Mouse (Mus musculus) CH12.LX (cell line): Measurements from ENCODE around the gene Cdh23. TPM values are rescaled to one million over a fixed set of nuclear protein-coding genes. Genes with fewer than 3 reads are reported as not detected.

Source experiments
- DNase-seq: peaks from one replicate; pipeline ENCODE4 v3.0.0-alpha.2; 2013; ENCODE audit errors: extremely low read depth
- H3K27ac ChIP-seq: 2 replicates; pipeline ENCODE4 v1.5.1; 2012; ENCODE audit warnings: low read depth, mild to moderate bottlenecking, control low read depth, moderate library complexity; ENCODE audit not compliant: insufficient read depth
- H3K27me3 ChIP-seq: replicated peaks from 2 replicates; pipeline ENCODE3; 2012; ENCODE audit warnings: inconsistent platforms
- H3K36me3 ChIP-seq, 2 experiments: replicated peaks in 1 of 2; 2 replicates each; pipeline versions ENCODE3 to v1.6.1; 2012; ENCODE audit warnings: inconsistent platforms in 1 of 2, low read length in 1 of 2, mild to moderate bottlenecking in 1 of 2, mixed read lengths in 1 of 2, moderate library complexity in 1 of 2; ENCODE audit not compliant: control insufficient read depth in 1 of 2, insufficient read depth in 1 of 2
- H3K4me1 ChIP-seq, 2 experiments: 2 replicates each; pipeline ENCODE4 v1.6.1; 2012; ENCODE audit warnings: inconsistent platforms in 1 of 2, moderate library complexity in 1 of 2; ENCODE audit not compliant: insufficient read depth in 2 of 2, control insufficient read depth in 1 of 2
- H3K4me2 ChIP-seq: 2 replicates; pipeline ENCODE4 v1.6.1; 2012; ENCODE audit warnings: low read depth, mild to moderate bottlenecking, control low read depth; ENCODE audit not compliant: poor library complexity, insufficient read depth, severe bottlenecking
- H3K4me3 ChIP-seq, 3 experiments: fragments of 150-350 bp in 1 of 3; sonication (generic) in 1 of 3; replicated peaks in 1 of 3; 2 replicates each; pipeline versions ENCODE3 to v1.5.1; 2011 to 2012; ENCODE audit warnings: low read depth in 2 of 3, low read length in 2 of 3, mild to moderate bottlenecking in 2 of 3, moderate library complexity in 2 of 3, control low read depth in 1 of 3, improper control_type of control experiment in 1 of 3, inconsistent platforms in 1 of 3, mixed read lengths in 1 of 3; ENCODE audit not compliant: poor library complexity in 1 of 3
- H3K79me2 ChIP-seq: replicated peaks from 2 replicates; pipeline ENCODE4 v1.6.1; 2012; ENCODE audit warnings: mild to moderate bottlenecking, moderate library complexity; ENCODE audit not compliant: control insufficient read depth, poor library complexity, insufficient read depth, severe bottlenecking; ENCODE audit errors: extremely low read depth
- H3K9ac ChIP-seq: 2 replicates; pipeline ENCODE4 v1.6.1; 2012; ENCODE audit warnings: low read depth, mild to moderate bottlenecking, control low read depth, moderate library complexity; ENCODE audit not compliant: insufficient read depth
- H3K9me3 ChIP-seq: replicated peaks from 2 replicates; pipeline ENCODE3; 2012; ENCODE audit warnings: low read length, inconsistent platforms, mixed read lengths
- E2F4 ChIP-seq: IDR thresholded peaks from 2 replicates; pipeline ENCODE4 v1.6.1; 2011; ENCODE audit warnings: low read depth, low read length, improper control_type of control experiment; ENCODE audit not compliant: insufficient replicate concordance
- GABPA ChIP-seq: IDR thresholded peaks from 2 replicates; pipeline ENCODE4 v1.6.1; 2012; ENCODE audit warnings: low read depth, low read length, improper control_type of control experiment, inconsistent platforms; ENCODE audit not compliant: insufficient replicate concordance
- IRF4 ChIP-seq: IDR thresholded peaks from 2 replicates; pipeline ENCODE4 v1.6.1; 2014; ENCODE audit warnings: low read depth, mild to moderate bottlenecking, inconsistent platforms, low read length, improper control_type of control experiment
- JUN ChIP-seq: IDR thresholded peaks from 2 replicates; pipeline ENCODE4 v1.6.1; 2011; ENCODE audit warnings: low read depth, mild to moderate bottlenecking, low read length, improper control_type of control experiment, moderate library complexity; ENCODE audit not compliant: insufficient read depth
- JUND ChIP-seq: conservative IDR thresholded peaks from 2 replicates; pipeline ENCODE4 v1.6.1; 2011; ENCODE audit warnings: low read depth, low read length, improper control_type of control experiment
- KAT2A ChIP-seq: IDR thresholded peaks from 2 replicates; pipeline ENCODE4 v1.6.1; 2012; ENCODE audit warnings: low read length, improper control_type of control experiment, inconsistent platforms; ENCODE audit not compliant: insufficient replicate concordance
- MAX ChIP-seq: IDR thresholded peaks from 2 replicates; pipeline ENCODE4 v1.6.1; 2011; ENCODE audit warnings: low read length, improper control_type of control experiment
- MXI1 ChIP-seq: IDR thresholded peaks from 2 replicates; pipeline ENCODE4 v1.6.1; 2011; ENCODE audit warnings: mild to moderate bottlenecking, low read depth, low read length, improper control_type of control experiment
- MYC ChIP-seq: IDR thresholded peaks from 2 replicates; pipeline ENCODE4 v1.6.1; 2011; ENCODE audit warnings: low read depth, mild to moderate bottlenecking, improper control_type of control experiment, low read length
- NRF1 ChIP-seq: IDR thresholded peaks from 2 replicates; pipeline ENCODE4 v1.6.1; 2014; ENCODE audit warnings: low read depth, mild to moderate bottlenecking, inconsistent platforms, low read length, improper control_type of control experiment, moderate library complexity
- SIN3A ChIP-seq: IDR thresholded peaks from 2 replicates; pipeline ENCODE4 v1.6.1; 2012; ENCODE audit warnings: low read length, improper control_type of control experiment, inconsistent platforms
- SMC3 ChIP-seq: IDR thresholded peaks from 2 replicates; pipeline ENCODE4 v1.6.1; 2011; ENCODE audit warnings: low read depth, low read length, improper control_type of control experiment
- TBP ChIP-seq: conservative IDR thresholded peaks from 2 replicates; pipeline ENCODE4 v1.6.1; 2011; ENCODE audit warnings: low read depth, low read length, improper control_type of control experiment
- TCF12 ChIP-seq: IDR thresholded peaks from 2 replicates; pipeline ENCODE4 v1.6.1; 2014; ENCODE audit warnings: low read depth, mild to moderate bottlenecking, inconsistent platforms, low read length, improper control_type of control experiment
- UBTF ChIP-seq: IDR thresholded peaks from 2 replicates; pipeline ENCODE4 v1.6.1; 2012; ENCODE audit warnings: low read depth, mild to moderate bottlenecking, inconsistent platforms, low read length, improper control_type of control experiment, moderate library complexity
- USF1 ChIP-seq: IDR thresholded peaks from 2 replicates; pipeline ENCODE4 v1.6.1; 2014; ENCODE audit warnings: low read depth, mild to moderate bottlenecking, inconsistent platforms, low read length, improper control_type of control experiment
- USF2 ChIP-seq: conservative IDR thresholded peaks from 2 replicates; pipeline ENCODE4 v1.6.1; 2011; ENCODE audit warnings: low read depth, low read length, improper control_type of control experiment
- ZKSCAN1 ChIP-seq: IDR thresholded peaks from 2 replicates; pipeline ENCODE4 v1.6.1; 2012; ENCODE audit warnings: low read depth, inconsistent platforms, low read length, improper control_type of control experiment, borderline replicate concordance
- ZMIZ1 ChIP-seq: IDR thresholded peaks from 2 replicates; pipeline ENCODE4 v1.6.1; 2012; ENCODE audit warnings: low read depth, mild to moderate bottlenecking, inconsistent platforms, low read length, improper control_type of control experiment
- dilution Hi-C: fragments of 300-500 bp; cut with MboI; formaldehyde crosslinking; loops from 2 replicates; pipeline ENCODE4 v1.14.3; 2020; ENCODE audit warnings: low sequenced_read_pairs; ENCODE audit not compliant: extremely low pct_unique_long_range_greater_than_20kb, extremely low pct_ligation_motif_present
- in situ Hi-C: fragments of 300-500 bp; cut with MboI; formaldehyde crosslinking; loops from 3 replicates; pipeline ENCODE4 v1.14.3; 2019; ENCODE audit warnings: low sequenced_read_pairs, low pct_ligation_motif_present, low pct_unique_long_range_greater_than_20kb, mixed read lengths
- polyA plus RNA-seq: library from polyadenylated mRNA; unstranded; fragments of >175 nt; gene quantifications from 2 replicates; pipeline ENCODE4 v1.2.1, GENCODE M21; 2012; ENCODE audit warnings: low read depth; ENCODE audit not compliant: insufficient read length
- total RNA-seq, 2 experiments: library from RNA; depleted of rRNA; stranded (reverse); fragments of 300-350 nt in 1 of 2; fragments of >200 nt in 1 of 2; gene quantifications; 2 replicates each; pipeline ENCODE4 v1.2.3; 2012 to 2014

Gene Cdh23
- total and polyA plus RNA-seq, 3 experiments, result 0.20 to 0.73 (median 0.30) TPM

DNA sequence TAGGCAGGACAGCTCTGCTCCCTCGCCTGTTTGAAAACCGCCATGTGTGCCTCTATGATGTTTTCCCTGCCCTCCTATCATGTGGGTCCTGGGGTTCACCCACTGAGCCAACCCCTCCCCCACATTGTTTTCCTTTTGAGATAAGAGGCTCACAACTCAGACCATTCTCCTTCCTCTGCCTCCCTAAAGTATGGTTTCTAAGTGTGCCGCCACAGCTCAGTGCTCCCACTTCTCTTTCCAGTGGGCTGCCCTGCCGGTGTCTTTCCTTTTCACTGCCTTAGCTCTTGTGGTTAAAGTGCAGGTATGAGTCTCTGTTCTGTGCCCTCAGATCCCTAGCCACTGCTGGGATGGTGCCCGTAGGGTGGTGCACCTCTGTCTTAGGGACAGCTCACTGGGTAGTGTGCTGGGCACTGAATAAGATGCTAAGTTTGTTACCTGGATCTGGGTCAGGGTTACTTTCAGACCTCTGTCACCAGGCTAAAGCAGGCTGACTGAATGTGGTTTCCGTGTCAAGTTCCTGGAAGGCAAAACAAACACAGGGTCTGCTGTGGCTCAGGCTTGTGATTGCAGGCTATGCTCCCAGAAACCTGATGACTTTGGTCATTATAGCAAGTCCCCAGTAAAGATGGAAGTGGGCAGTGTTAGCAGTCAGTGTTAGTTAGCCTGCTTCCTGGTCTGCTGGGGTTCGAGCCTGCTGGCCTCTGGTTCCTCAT is 406.1 kb downstream of the Cdh23 start (continued):
- TF ChIP-seq E2F4 (no peak), NRF1 (no peak), KAT2A (no peak), ZKSCAN1 (no peak), USF2 (no peak), USF1 (no peak), MYC (no peak), MAX (no peak), JUN (no peak), GABPA (no peak), UBTF (no peak)

DNA sequence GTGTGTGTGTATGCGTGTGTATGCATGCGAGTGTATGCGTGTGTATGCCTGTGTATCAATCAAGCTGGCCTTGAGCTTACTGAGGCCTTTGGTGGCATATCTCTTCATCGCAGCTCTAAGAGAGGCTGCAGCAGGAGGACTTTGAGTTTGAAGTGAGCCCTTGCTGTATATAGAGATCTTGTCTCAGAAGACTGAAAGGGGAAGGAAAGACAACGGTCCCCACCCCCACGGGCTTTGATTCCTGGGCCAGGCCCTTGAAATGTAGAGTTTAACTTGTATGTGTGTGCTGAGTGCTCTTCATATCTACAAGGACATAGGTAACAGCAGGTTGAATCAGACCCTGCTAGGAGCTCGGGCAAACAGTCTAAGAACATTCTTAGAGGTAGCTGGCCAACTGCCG is 407.1 kb downstream of the Cdh23 start:
- Histone ChIP-seq H3K9me3 (no peaks in the 10 kb centered on the region), H3K79me2 (peaks cover 83% of the 10 kb centered on the region), H3K4me2 (peak overlapping the region; percentile 75), H3K9ac (peak overlapping the region; percentile 8; the same call in 1 of the 2 replicates), H3K4me1 (peaks cover 54 to 83% of the 10 kb centered on the region in 2 experiments), H3K27me3 (no peaks in the 10 kb centered on the region), H3K27ac (peak overlapping the region; percentile 51), H3K4me3 (no peak overlapping the region), H3K36me3 (peaks cover 32 to 54% of the 10 kb centered on the region in 2 experiments)
- DNase-seq, result peak; percentile 61
- dilution Hi-C loops (no loop called here), in situ Hi-C loops (loop anchor here (5.0 kb wide), 1 partner anchor 37 kb away; no protein-coding TSS in a partner anchor)
- no peak for TF ChIP-seq ZKSCAN1
- TF ChIP-seq ZMIZ1, result no peak
- TF ChIP-seq TBP, result no peak
- no peak for TF ChIP-seq UBTF
- no peak for TF ChIP-seq SMC3
- TF ChIP-seq JUND, result no peak
- no peak for TF ChIP-seq IRF4
- no peak for TF ChIP-seq SIN3A
- no peak for TF ChIP-seq MXI1
- no peak for TF ChIP-seq TCF12
